Mouse (Mus musculus) cortical plate, adult 2 months (tissue): ENCODE data around the gene Wfdc10.

Experiments
- CTCF ChIP-seq: fragments of 200-500 bp; IDR thresholded peaks from 2 replicates; pipeline ENCODE4 v1.5.1; 2011; ENCODE audit warnings: mild to moderate bottlenecking, control low read depth, low read length; ENCODE audit not compliant: insufficient read depth; ENCODE audit errors: extremely low read depth
- POLR2A ChIP-seq: fragments of 200-500 bp; IDR thresholded peaks from 2 replicates; pipeline ENCODE4 v1.6.1; 2011; ENCODE audit warnings: mild to moderate bottlenecking, low read length, control low read depth; ENCODE audit not compliant: insufficient read depth; ENCODE audit errors: extremely low read depth

DNA sequence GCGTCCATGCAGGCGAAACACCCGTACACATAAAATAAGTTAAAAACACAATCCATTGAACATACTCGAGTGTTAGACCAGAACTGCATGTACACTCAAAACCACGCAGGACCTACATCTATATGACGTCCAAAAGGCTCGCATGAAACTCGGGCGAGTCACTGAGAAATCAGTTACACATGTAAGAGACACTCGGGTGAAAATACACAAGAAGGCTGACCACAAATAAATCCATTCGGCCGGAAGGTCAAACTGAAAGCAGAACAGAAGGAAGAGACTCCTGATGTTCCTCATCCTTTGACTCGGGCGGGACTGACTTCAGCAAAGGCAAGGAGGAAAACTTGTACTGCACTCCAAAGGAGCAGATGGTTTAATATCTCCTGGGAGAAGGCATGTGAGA is 50.1 kb downstream of the Wfdc10 start:
- TF ChIP-seq CTCF: no peak
- no peak for TF ChIP-seq POLR2A
